Mouse (Mus musculus) heart, embryonic 15.5 days (tissue): ENCODE measurements around the gene Tsku. TPM values are rescaled to one million over a fixed set of nuclear protein-coding genes. Genes with fewer than 3 reads are reported as not detected.

ENCODE experiments used
- ATAC-seq: fragments of 200-750 bp; cut with Nextera tagmentation; replicated peaks from 2 replicates; pipeline ENCODE4 v1.8.0; 2017; ENCODE audit warnings: low read depth, moderate TSS enrichment; ENCODE audit not compliant: insufficient number of reproducible peaks, insufficient read depth, low FRiP score
- H3K27ac ChIP-seq: fragments of 300-500 bp; sonication (generic); 2 replicates; pipeline ENCODE4 v1.5.1; 2015; ENCODE audit warnings: mild to moderate bottlenecking, inconsistent platforms
- H3K27me3 ChIP-seq: fragments of 300-500 bp; sonication (generic); 2 replicates; pipeline ENCODE4 v1.6.1; 2015; ENCODE audit warnings: inconsistent platforms
- H3K36me3 ChIP-seq: fragments of 300-500 bp; sonication (generic); 2 replicates; pipeline ENCODE4 v1.6.1; 2015; ENCODE audit warnings: mild to moderate bottlenecking, inconsistent platforms
- H3K4me1 ChIP-seq: fragments of 300-500 bp; sonication (generic); replicated peaks from 2 replicates; pipeline ENCODE4 v1.6.1; 2015; ENCODE audit warnings: inconsistent platforms
- H3K4me2 ChIP-seq: fragments of 300-500 bp; sonication (generic); 2 replicates; pipeline ENCODE4 v1.6.1; 2015; ENCODE audit warnings: inconsistent platforms, mild to moderate bottlenecking, moderate library complexity
- H3K4me3 ChIP-seq: fragments of 300-500 bp; sonication (generic); 2 replicates; pipeline ENCODE4 v1.5.1; 2015; ENCODE audit warnings: mild to moderate bottlenecking, inconsistent platforms
- H3K9ac ChIP-seq: fragments of 300-500 bp; sonication (generic); 2 replicates; pipeline ENCODE4 v1.6.1; 2015; ENCODE audit warnings: mild to moderate bottlenecking, inconsistent platforms
- H3K9me3 ChIP-seq: fragments of 300-500 bp; sonication (generic); replicated peaks from 2 replicates; pipeline ENCODE4 v1.6.1; 2016; ENCODE audit warnings: inconsistent platforms
- WGBS: fragments of 180-500 bp; shearing (Covaris S2); methylation state at CpG from one replicate; pipeline ENCODE4 v1.1.7; 2015; ENCODE audit warnings: mixed read lengths; 5-methylcytosine and 5-hydroxymethylcytosine counted together
- polyA plus RNA-seq: library from polyadenylated mRNA; unstranded; fragments of >200 nt; fragmentation: Nextera tagmentation; extraction: Ambion mirVana; gene quantifications from 2 replicates; pipeline ENCODE4 v1.2.1, GENCODE M21; 2015

The Tsku gene
- polyA plus RNA-seq, 1 experiment from 2014 or later = 4.6 TPM

GRCm38 (mm10) chr7:98323288-98324019 lies 37.7 kb downstream of the Tsku start:
- peaks cover 12% of the 10 kb centered on the region; the same call in 1 of the 2 replicates for H3K4me1 ChIP-seq
- no peaks in the 10 kb centered on the region for H3K9me3 ChIP-seq
- ATAC-seq = no peak
- H3K9ac ChIP-seq = no peak overlapping the region
- H3K27ac ChIP-seq = no peak overlapping the region
- no peaks in the 10 kb centered on the region for H3K36me3 ChIP-seq
- no peak overlapping the region for H3K4me2 ChIP-seq
- no peaks in the 10 kb centered on the region for H3K27me3 ChIP-seq
- 39% methylated on average over 5 of the region's 5 CpGs for WGBS
- H3K4me3 ChIP-seq = no peak overlapping the region

- Histone ChIP-seq H3K9ac (no peak overlapping the region), H3K27ac (no peak overlapping the region), H3K27me3 (no peaks in the 10 kb centered on the region), H3K4me2 (no peak overlapping the region), H3K4me3 (no peak overlapping the region), H3K9me3 (no peaks in the 10 kb centered on the region), H3K4me1 (peaks cover 12% of the 10 kb centered on the region; the same call in 1 of the 2 replicates), H3K36me3 (no peaks in the 10 kb centered on the region)
- ATAC-seq = no peak
- 63% methylated on average over 3 of the region's 3 CpGs for WGBS
Observed at GRCm38 (mm10) chr7:98322415-98322814, 38.7 kb downstream of the Tsku start.

GRCm38 (mm10) chr7:98321083-98321482 lies 40.0 kb downstream of the Tsku start, which contains the start of gene Acer3:
TSS of gene Acer3 (minus strand) at chr7:98321208.
- Histone ChIP-seq H3K36me3 (no peaks in the 10 kb centered on the region), H3K27me3 (no peaks in the 10 kb centered on the region), H3K4me3 (no peak within 1 kb of the TSS), H3K4me2 (no peak within 1 kb of the TSS), H3K4me1 (peaks cover 12% of the 10 kb centered on the region; the same call in 1 of the 2 replicates), H3K27ac (no peak within 1 kb of the TSS), H3K9ac (no peak within 1 kb of the TSS), H3K9me3 (no peaks in the 10 kb centered on the region)
- WGBS = 90% methylated on average over 2 of the region's 2 CpGs
- no peak for ATAC-seq

- Histone ChIP-seq H3K9ac (no peak overlapping the region), H3K4me3 (no peak overlapping the region), H3K36me3 (no peaks in the 10 kb centered on the region), H3K9me3 (no peaks in the 10 kb centered on the region), H3K4me2 (no peak overlapping the region), H3K27me3 (no peaks in the 10 kb centered on the region), H3K4me1 (peaks cover 12% of the 10 kb centered on the region; the same call in 1 of the 2 replicates), H3K27ac (no peak overlapping the region)
- no peak for ATAC-seq
- 80% methylated on average over 7 of the region's 7 CpGs for WGBS
Observed at GRCm38 (mm10) chr7:98320006-98320556, 41.0 kb downstream of the Tsku start.

GRCm38 (mm10) chr7:98316568-98316967 lies 44.6 kb downstream of the Tsku start:
- H3K9me3 ChIP-seq = no peaks in the 10 kb centered on the region
- H3K9ac ChIP-seq = no peak overlapping the region
- ATAC-seq = no peak
- WGBS = 42% methylated on average over 2 of the region's 2 CpGs
- H3K4me2 ChIP-seq = no peak overlapping the region
- no peak overlapping the region for H3K4me3 ChIP-seq
- H3K27me3 ChIP-seq = no peaks in the 10 kb centered on the region
- no peaks in the 10 kb centered on the region for H3K36me3 ChIP-seq
- H3K4me1 ChIP-seq = no peaks in the 10 kb centered on the region
- no peak overlapping the region for H3K27ac ChIP-seq

- H3K27me3 ChIP-seq = 0 out of 2 replicates have a peak, but pooled peaks cover 2% of the 10 kb centered on the region
- 79% methylated on average over 2 of the region's 2 CpGs for WGBS
- H3K9ac ChIP-seq = no peak overlapping the region
- no peaks in the 10 kb centered on the region for H3K4me1 ChIP-seq
- no peak overlapping the region for H3K4me3 ChIP-seq
- H3K36me3 ChIP-seq = no peaks in the 10 kb centered on the region
- no peak overlapping the region for H3K4me2 ChIP-seq
- no peak for ATAC-seq
- H3K27ac ChIP-seq = no peak overlapping the region
- H3K9me3 ChIP-seq = no peaks in the 10 kb centered on the region
Observed at GRCm38 (mm10) chr7:98315087-98315486, 46.0 kb downstream of the Tsku start.

- H3K27ac ChIP-seq = no peak overlapping the region
- no peak overlapping the region for H3K4me2 ChIP-seq
- WGBS = 55% methylated on average over 4 of the region's 4 CpGs
- no peaks in the 10 kb centered on the region for H3K9me3 ChIP-seq
- H3K36me3 ChIP-seq = no peaks in the 10 kb centered on the region
- ATAC-seq = no peak
- H3K4me1 ChIP-seq = peaks cover 11% of the 10 kb centered on the region
- H3K9ac ChIP-seq = no peak overlapping the region
- 0 out of 2 replicates have a peak, but pooled peaks cover 2% of the 10 kb centered on the region for H3K27me3 ChIP-seq
- no peak overlapping the region for H3K4me3 ChIP-seq
Observed at GRCm38 (mm10) chr7:98312185-98312920, 48.8 kb downstream of the Tsku start.

- WGBS = 61% methylated on average over 6 of the region's 6 CpGs
- Histone ChIP-seq H3K4me3 (no peak overlapping the region), H3K4me1 (peaks cover 11% of the 10 kb centered on the region), H3K9me3 (no peaks in the 10 kb centered on the region), H3K4me2 (0 out of 2 replicates have a peak overlapping the region, but pooled peaks have one; percentile 89), H3K9ac (no peak overlapping the region), H3K36me3 (no peaks in the 10 kb centered on the region), H3K27me3 (0 out of 2 replicates have a peak, but pooled peaks cover 2% of the 10 kb centered on the region), H3K27ac (no peak overlapping the region)
- no peak for ATAC-seq
Observed at GRCm38 (mm10) chr7:98310266-98310665, 50.9 kb downstream of the Tsku start.

GRCm38 (mm10) chr7:98309219-98310030 lies 51.7 kb downstream of the Tsku start:
- Histone ChIP-seq H3K9me3 (no peaks in the 10 kb centered on the region), H3K4me1 (peaks cover 11% of the 10 kb centered on the region), H3K27me3 (0 out of 2 replicates have a peak, but pooled peaks cover 2% of the 10 kb centered on the region), H3K9ac (peak overlapping the region; percentile 86), H3K36me3 (no peaks in the 10 kb centered on the region), H3K27ac (peak overlapping the region; percentile 80), H3K4me3 (peak overlapping the region; percentile 86), H3K4me2 (peak overlapping the region; percentile 89)
- ATAC-seq = peak; percentile 100
- WGBS = under 1% methylated on average over 53 of the region's 53 CpGs

GRCm38 (mm10) chr7:98308607-98309218 lies 52.4 kb downstream of the Tsku start:
- Histone ChIP-seq H3K27ac (peak overlapping the region; percentile 80), H3K9me3 (no peaks in the 10 kb centered on the region), H3K4me3 (peak overlapping the region; percentile 86), H3K27me3 (0 out of 2 replicates have a peak, but pooled peaks cover 2% of the 10 kb centered on the region), H3K9ac (peak overlapping the region; percentile 86), H3K4me2 (peak overlapping the region; percentile 89), H3K4me1 (peaks cover 11% of the 10 kb centered on the region), H3K36me3 (no peaks in the 10 kb centered on the region)
- peak; percentile 53 for ATAC-seq
- WGBS = 0% methylated on average over 33 of the region's 33 CpGs
